Mouse (Mus musculus) gastrocnemius, postnatal 25 days (tissue): ENCODE measurements around the gene Meioc. TPM values are rescaled to one million over a fixed set of nuclear protein-coding genes. Genes with fewer than 3 reads are reported as not detected.

Experiments
- DNase-seq: peaks from one replicate; pipeline ENCODE4 v3.0.0; 2022
- long read RNA-seq, 2 experiments: library from polyadenylated mRNA; stranded (forward); transcript quantifications; one replicate each; pipeline ENCODE4 v2.0.0; 2021
- total RNA-seq, 2 experiments: library from RNA; stranded (reverse); gene quantifications; 1 replicate in 1 of 2; 2 replicates in 1 of 2; pipeline ENCODE4 v1.2.3; 2021

Meioc gene
- total RNA-seq = not detected
- long read RNA-seq, experiment 1 = 0 reads
- long read RNA-seq, experiment 2 = 0 reads

DNA sequence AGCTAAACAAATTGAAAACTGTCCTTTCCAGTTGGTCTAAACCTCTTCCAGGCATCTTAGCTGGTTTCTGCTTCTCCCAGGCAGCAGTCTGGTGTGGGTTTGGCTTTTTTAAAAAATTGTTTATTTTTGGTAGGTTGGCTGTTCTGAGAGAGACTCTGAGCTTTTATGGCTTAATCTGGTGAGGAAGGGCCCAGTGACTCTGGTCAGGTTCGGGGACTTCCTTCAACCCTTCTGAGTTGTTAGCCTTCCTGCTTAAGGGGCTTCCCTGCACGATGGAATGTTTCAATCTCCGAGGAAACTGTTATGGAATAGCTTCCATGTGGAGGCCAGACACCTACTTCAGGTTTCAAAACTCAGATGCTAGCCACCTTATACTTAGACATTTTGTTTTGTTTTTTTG lies at the start of gene Meioc:
Gene Meioc (plus strand): TSS at position 301 of the 400 bp plus-strand sequence.
- no peak for DNase-seq

DNA sequence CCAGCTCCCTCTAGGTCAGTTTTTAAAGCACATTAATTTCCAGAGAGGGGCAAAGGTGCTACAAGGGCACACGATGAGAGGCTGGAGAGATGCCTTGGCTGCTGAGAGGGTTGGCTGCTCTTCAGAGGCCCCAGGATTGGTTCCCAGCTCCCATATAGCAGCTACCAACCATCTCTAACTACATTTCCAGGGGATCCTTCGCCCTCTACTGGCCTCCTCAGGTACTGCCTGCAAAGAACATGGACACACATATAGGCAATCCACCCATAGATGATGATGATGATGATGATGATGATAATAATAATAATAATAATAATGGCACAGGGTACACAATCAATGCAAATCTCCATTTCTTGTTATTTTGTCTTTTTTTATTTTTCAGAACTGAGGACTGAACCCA lies 44.1 kb upstream of the Meioc start:
- no peak for DNase-seq

DNA sequence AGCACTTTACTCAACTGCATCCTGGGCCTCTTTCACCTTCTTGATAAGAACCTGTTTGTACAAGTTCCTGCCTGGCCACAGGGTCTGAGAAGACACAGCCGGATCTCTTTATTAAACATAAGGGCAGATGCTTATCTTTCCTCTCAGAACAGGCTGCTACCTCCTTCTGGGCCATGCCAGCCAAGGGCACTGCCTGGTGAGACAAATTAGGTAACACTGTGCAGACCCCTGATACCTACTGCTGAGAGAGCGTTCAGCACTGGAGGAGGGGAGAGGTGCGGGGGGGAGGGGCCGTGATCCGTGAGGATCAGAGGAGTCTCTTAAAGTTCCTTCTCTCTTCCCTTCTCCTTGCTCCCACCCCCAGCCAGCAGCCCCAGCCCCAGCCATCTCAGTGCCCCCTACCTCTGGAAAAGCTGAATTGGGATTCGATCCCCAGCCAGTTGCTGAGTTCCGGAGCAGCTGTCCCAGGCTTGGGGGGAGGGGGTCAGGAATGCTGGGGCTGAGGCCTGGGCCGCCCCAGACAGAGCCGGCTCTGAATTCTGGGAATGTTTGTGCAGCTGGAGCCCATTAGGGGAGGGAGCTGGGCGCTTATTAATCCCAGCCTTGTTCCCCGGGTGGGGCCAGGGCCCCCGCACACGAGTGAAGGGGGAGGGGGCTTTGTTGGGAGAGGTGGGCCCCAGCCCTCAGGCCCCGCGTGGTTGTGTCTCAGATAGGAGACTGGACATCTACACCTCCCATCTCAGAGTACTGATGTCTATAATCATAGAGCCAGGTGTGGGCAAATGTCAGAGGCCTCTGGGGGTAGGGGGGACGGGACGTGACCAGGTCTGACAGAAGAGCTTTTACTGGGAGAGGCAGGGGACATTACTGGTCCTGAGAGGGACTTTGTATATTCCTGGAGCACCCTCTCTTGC lies 39.4 kb upstream of the Meioc start:
- DNase-seq = peak; percentile 51

DNA sequence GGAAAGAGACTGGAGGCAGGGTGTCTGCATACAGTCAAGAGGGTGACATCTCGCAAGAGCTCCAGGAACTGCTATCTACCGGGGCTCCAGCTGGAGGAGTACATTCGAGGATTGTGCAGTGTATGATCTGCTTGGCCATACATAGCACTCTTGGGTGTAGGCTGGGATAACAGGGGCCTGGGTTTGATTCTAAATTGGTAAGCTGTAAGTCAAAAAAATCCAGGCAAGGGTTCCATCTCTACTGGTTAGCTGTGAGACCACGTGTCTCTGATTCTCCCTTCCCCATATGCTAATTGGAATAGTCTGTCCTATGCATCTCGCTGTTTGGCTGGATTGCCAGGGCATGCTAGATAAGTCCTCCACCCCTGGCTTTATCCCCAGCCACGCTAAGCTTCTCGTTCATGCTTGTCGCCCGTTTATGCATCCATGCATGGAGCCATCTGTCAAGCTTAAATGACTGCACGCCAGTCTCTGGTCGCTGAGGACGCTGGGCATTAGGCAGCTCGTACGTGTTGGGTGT lies 38.6 kb upstream of the Meioc start:
- no peak for DNase-seq

DNA sequence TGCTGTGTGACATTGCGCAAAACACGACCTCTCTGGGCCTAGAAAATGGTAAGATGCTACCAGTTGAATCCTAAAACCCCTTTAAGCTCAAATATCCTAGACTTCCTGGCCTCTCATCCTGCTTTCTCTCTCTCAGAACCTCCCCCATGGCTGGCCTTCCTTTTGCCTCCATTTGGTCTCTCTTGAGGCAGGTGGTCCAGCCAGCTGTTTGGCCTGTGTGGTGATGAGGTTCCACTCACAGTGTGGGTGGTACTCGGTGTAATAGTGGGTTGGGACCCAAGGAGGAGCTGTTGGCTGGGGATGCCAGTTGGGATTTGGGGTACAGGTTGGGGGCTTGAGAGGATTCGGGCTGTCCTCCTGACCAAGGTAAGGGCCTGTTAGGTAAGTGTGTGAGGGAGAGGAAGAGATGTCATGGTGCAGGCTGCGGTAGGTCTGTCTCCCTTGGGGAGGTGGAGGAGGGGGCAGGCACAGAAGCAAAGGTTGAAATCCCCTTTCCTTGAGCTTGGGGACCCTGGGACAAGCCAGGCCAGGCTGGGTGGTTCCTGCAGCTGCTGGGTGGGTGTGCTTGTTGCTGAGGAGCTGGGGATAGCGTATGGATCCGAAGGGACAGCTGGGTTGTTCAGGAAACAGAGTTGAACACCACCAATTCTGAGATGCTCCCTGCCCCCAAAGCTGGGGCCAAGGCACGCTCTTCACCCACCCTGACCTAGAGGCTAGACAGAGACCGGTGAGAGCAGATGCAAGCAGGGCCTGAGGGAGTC lies 36.2 kb upstream of the Meioc start:
- DNase-seq = no peak

DNA sequence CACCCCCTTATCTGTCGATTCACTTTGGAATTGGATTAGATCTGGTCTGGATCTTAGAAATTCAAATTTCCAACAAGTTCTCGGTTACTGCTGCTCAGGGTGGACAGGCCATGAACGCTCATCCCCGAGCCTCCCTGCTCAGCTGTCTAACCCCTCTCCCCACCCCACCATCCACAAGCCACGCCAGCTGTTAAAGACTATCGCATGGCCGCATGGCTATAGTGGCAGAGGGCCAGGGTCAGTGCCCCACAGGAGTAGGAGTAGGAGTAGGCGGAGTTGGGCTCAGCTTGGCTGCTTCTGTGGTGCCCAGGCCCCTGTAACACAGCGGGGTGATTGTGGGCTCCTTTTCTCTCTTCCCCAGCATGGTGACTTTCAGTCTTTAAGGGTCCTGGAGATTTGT lies 35.0 kb upstream of the Meioc start:
- no peak for DNase-seq

DNA sequence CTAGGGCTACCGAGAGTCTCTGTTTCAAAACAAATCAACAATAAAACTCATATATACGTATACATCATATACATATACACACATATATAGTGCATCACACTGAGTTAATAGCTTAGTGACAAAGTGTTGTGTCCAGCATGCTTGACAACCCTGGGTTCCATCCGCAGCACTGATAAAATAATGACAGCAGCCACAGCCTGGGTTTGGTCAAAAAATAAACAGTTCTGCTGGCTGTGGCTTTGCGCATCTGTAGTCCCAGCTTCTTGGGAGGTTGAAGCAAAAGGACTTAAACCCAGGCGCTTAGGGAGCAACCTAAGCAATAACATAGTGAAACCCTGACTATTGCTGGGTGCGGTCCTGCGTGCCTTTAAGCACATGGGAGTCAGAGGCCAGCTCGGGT lies 34.1 kb upstream of the Meioc start:
- DNase-seq = no peak

DNA sequence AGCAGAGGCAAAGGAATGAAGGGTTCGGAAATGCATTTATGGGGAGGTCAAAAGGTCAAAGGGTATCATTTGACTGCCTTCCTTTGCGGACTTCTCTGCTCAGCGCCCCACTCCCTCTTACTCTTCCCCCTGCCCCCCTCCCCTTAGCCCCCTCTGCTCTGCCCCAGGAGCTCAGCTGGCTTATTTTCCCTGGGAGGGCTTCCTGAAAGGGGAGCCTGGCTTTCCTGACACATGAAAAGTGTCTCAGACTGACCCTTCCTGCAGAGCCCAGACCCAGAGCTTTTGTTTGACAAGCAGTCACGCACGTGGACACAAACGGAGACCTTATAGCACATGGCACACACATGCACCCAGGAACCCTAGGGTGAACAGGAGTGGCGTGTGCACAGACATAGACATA lies 32.8 kb upstream of the Meioc start:
- DNase-seq = no peak

DNA sequence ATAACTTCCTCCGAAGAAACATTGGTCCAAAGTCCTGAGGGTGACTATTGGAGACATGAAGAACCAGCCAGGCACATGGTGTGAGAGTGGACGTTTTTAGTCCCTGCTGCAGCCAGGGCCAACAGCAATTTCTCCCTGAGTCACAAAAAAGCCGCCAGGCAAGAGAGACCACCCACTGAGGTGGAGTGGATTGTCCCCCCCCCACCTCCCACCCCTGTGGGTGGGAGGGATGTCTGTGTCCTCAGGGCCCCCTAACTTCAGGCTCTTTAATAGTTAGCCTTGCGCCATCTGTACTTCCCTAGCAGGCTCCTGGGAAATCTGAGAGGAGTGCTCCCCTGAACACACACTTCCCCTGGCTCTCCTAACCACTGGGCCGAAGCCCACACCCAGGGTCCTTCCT lies 32.3 kb upstream of the Meioc start:
- DNase-seq = no peak

DNA sequence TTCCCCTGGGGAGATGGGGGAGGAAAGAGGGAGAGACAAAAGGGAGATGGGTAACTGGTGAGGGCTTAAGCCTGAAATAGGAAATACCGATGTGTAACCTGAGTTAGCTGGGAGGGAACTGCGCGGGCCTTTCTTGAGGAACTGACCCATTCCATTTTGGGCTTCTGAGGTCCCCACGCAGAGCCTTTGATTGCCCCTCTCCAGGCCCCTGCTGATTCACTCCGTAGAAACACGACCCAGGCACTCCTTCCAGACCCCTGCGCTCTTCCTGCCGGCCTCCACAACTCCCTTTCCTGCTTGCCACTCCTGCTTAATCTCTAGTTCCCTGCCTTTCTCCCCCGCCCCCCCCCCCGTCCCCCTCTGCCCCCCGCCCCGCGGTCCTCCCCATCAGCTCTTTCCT lies 30.8 kb upstream of the Meioc start:
- no peak for DNase-seq

DNA sequence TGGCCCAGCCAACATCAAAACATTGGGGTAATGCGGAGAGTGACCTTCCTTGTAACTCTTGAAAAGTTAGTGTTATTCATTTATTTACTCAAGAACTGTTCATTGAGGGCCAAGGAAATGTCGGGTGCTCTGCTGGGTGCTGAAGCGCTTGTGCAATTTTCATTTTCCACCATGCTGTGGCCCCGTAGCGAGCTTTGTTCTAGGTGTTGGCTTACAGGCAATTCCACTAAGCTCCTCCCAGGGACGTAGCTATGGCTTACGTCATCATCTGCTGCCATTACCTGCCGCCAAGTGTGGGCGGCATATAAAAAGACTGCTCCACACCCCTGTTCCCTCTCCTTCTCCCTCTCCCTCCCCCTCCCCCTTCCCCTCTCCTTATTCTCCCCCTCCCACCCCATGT lies 30.1 kb upstream of the Meioc start:
- DNase-seq = no peak

DNA sequence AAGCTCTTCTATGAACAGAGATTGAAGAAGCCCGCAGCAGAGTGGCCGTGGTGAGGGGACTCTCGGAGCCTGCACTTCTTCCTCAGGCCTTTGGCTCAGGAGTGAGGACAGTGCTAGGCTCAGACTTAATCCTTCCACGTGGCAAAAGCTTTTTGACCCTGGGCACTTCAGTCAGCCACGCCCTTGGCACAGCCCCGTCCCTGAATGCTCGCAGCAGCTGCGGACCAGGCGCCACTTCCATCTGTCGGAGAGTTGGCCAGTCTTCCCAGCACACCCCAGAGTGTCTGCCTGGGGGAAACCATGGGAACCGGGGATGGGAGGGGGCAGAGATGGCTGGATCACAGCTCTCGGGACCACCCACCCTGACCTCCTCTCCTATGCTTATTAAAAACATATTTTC lies 26.6 kb upstream of the Meioc start:
- peak; percentile 46 for DNase-seq

DNA sequence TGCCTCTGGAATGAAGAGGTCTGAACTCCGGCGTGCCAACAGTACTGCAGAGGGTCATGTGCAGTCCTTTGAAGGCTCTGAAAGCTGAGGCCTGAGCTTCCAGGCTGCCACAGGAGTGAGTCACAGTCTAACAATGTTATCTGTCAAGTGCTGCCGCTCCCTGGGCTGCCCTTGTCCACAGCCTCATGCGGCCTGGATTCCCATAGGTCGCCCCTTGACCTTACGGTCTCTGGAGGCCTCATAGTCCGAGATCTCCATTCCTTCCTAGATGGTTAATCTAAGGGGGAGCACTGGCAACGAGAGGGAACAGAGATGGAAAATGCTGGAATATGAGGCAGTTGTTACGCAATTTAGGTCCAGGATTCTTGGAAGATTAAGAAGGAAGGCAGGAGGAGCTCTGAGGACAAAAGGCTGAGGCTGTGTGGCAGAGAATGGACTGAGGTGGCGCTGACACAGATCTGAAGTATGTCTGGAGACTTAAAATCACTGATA lies 19.6 kb upstream of the Meioc start:
- peak; percentile 33 for DNase-seq

DNA sequence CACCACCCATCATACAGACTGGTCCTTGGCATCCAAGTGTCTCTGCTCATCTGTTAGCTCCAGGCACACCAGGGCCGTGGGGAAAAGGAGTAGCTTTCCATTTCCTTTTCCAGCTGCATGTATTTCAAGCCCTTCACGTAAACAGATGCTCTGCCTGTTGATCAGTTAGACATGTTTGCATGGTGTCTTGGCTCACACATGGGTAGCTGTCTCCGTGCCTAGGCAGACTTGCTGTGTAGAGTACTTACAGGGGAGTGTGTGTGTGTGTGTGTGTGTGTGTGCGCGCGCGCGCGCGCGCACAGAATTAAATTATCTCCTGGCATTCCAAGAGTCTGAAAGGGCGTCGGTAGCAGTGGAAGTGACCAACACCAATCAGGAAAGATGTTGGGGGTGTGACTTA lies 17.3 kb upstream of the Meioc start:
- no peak for DNase-seq

DNA sequence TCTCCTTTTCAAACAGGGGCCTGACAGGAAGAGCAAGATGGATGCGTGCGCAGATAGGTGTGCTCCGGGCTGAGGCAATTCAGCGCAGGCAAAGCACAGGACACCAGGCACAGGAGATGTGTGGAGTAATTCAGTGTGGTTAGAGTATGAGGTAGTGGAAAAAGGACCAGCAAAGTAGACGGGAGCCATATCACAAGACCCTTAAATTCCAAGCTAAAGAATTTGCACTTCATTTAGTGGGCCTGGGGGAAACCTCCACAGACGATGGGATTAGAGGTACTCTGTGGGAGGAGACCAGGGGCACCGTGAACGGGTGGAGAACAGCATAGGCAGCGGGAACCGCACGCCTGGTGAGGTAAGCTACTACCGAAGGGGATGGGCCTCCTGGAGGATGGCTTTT lies 15.6 kb upstream of the Meioc start:
- DNase-seq = no peak

DNA sequence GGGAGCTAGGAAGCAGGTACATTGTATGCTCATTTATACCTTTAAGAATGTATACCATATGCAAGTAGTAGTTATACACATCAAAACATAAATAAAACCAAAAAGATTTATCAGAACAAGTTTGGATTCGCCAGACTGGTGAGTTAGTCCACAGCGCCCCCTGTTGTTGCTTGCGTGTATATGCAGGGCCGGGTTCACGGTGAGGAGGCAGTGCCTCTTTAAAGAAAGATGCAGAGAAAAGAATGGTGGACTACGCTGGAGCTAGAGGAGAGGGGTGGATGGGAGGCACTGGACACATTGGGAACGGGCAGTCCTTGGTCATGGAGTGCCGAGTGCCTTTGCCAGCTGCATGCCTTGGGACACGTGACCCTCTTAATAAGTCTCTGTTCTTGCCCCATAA lies 12.1 kb upstream of the Meioc start:
- DNase-seq = peak; percentile 24

DNA sequence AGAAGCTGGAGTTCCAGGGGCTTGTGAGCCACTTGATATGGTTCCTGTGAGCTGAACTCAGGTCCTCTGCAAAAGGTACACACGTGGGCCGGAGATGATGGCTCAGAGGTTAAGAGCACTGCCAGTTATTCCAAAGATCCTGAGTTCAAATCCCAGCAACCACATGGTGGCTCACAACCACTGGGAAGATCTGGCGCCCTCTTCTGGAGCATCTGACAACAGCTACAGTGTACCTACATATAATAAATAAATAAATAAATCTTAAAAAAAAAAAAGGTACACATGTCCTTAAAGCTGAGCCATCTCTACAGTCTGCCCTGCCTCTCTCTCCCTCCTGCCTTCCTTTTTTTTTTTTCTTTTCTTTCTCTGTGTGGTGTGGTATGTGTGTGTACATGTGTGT lies 10.7 kb upstream of the Meioc start:
- DNase-seq = no peak

DNA sequence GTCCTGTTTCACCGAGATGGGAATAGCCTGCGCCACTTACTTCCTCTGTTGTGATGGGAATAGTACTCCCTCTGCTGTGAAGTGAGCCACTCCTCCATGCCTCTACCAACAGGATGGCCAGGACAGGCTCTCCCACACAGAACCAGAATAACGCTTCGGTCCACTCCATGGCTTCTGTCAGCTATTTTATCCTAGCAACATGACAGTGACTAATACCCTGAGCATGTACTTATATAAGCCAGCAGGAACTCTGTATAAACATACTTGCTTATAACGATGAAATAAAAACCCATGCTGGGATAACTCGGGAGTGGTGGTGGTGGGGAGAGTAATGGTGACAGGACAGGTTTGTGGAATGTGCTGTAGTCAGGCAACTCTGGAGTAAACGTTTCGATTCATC lies 7.6 kb upstream of the Meioc start:
- no peak for DNase-seq

DNA sequence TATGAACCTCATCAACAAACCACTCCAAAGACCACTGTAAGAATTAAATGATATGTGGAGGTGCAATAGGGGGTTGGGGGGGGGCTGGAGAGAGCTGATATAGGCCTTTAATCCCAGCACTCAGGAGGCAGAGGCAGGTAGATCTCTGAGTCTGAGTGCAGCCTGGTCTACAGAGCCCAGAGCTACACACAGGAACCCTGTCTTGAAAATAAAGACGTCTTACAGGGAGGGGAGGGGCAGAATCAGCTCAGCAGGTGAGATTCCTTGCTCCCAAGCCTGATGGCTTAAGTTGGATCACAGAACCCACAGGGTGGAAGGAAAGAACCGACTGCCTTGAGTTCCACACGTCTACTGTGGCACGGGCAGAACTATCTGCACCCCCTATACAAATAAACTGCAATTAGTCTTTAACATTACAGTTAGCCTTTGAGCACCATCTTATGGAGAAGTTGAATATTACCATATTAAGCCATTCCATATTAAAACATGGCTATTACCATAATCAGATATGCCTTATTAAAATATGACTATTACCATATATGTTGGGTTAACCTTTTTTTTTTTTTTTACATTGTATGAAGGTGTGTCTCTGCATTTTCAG lies 7.1 kb upstream of the Meioc start:
- DNase-seq = no peak

DNA sequence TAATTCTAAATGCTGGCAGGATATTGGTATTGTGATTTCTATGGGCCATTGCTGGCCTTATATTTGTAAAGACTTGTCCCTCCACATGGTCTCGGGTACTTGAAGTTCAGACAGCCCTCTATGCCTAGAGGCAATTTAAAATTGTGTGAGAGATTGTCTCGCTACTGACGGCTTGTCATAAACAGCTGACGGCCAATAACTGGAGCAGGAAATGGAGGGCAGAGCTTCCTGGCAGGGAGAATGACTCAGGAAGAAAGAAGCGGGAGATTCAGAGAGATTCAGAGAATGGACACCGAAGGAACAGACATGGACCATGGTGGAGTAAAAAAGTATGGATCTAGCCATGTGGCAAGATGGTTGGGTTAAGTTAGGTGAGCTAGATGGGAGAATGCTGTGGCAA lies 6.6 kb upstream of the Meioc start:
- DNase-seq = no peak

DNA sequence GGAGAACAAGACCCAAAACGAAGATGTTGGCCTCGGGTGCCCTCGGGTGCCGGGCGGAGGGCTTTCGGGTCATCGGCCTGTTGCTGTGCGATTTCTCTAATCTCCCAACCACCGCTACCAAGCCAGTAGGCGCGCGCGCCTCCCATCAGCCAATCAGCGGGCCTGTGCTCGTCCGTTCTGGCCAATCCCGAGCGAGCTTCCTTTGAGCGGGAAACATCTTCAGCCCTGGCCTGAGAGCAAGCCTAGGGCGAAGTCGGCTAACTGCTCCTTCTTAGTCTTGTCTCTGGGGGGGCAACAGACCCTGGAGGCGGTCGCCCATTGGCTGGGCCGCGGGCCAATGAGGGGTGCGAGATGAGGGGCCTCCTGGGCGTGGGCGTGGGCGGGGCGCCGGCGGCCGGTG lies 1.6 kb downstream of the Meioc start:
- DNase-seq = no peak

DNA sequence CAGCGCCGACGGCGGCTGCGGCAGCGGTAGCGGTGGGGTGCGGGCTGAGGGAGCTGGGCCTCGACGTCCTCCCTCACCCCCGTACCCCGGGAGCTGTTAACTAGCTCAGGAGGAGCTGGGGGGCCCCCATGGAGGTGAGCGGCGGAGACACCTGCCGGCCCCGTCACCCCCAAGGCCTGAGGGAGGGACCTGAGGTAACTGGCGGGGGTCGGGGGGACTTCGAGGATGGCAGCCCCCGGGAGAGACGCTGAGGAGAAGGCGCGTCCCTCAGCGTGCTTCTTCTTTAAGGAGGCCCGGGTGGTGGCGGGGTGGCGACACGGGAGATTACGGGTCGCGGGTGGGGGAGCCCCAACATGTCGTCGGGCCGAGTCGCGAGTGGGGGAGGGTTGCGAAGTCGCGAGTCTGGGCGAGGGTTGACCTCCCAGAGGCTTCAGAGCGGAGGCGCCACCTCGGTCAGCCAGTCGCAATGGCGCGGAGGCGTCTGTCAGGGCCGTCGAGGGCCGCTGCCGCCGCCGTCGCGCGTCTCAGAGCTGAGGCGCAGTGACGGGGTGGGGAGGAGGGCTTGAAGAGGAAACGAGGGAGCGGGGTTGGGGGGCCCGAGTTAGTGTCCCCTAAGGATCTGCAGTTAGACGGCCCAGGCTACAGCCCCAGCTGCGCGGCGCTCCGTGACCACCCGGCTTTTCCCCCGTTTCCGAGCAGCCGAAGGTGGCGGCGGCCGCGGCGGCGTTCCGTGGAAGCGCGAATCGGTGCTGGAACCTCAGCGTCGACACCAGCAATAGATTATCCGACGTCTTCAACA lies 2.3 kb downstream of the Meioc start:
- DNase-seq = no peak
